Mouse (Mus musculus) olfactory bulb, adult 2 months (tissue): ENCODE data around the gene Slc8a3. TPM values are rescaled to one million over a fixed set of nuclear protein-coding genes. Genes with fewer than 3 reads are reported as not detected.

Source experiments
- H3K27ac ChIP-seq: fragments of 200-500 bp; 2 replicates; pipeline ENCODE4 v1.5.1; 2012; ENCODE audit warnings: low read depth, low read length; ENCODE audit not compliant: insufficient read depth
- H3K4me1 ChIP-seq: fragments of 200-500 bp; 2 replicates; pipeline ENCODE4 v1.6.1; 2012; ENCODE audit warnings: low read length; ENCODE audit not compliant: control insufficient read depth, insufficient read depth
- H3K4me3 ChIP-seq: fragments of 200-500 bp; 2 replicates; pipeline ENCODE4 v1.5.1; 2012; ENCODE audit warnings: mild to moderate bottlenecking, low read depth, low read length, moderate library complexity; ENCODE audit not compliant: insufficient read depth
- CTCF ChIP-seq: fragments of 200-500 bp; IDR thresholded peaks from 2 replicates; pipeline ENCODE4 v1.5.1; 2012; ENCODE audit warnings: low read depth, mild to moderate bottlenecking, low read length, moderate library complexity; ENCODE audit not compliant: insufficient read depth
- POLR2A ChIP-seq: fragments of 200-500 bp; IDR thresholded peaks from 2 replicates; pipeline ENCODE4 v1.6.1; 2012; ENCODE audit warnings: mild to moderate bottlenecking, low read depth, low read length, moderate library complexity; ENCODE audit not compliant: insufficient read depth
- WGBS: fragments of 180-500 bp; shearing (Covaris S2); methylation state at CpG from one replicate; pipeline ENCODE4 v1.1.7; 2018; 5-methylcytosine and 5-hydroxymethylcytosine counted together
- polyA plus RNA-seq: library from polyadenylated mRNA; stranded (reverse); fragments of >200 nt; gene quantifications from 2 replicates; pipeline ENCODE4 v1.2.4, GENCODE M21; 2012; ENCODE audit warnings: low replicate concordance; ENCODE audit not compliant: missing spikeins, insufficient read depth, insufficient read length

Gene Slc8a3
- polyA plus RNA-seq, 1 experiment, result not detected

DNA sequence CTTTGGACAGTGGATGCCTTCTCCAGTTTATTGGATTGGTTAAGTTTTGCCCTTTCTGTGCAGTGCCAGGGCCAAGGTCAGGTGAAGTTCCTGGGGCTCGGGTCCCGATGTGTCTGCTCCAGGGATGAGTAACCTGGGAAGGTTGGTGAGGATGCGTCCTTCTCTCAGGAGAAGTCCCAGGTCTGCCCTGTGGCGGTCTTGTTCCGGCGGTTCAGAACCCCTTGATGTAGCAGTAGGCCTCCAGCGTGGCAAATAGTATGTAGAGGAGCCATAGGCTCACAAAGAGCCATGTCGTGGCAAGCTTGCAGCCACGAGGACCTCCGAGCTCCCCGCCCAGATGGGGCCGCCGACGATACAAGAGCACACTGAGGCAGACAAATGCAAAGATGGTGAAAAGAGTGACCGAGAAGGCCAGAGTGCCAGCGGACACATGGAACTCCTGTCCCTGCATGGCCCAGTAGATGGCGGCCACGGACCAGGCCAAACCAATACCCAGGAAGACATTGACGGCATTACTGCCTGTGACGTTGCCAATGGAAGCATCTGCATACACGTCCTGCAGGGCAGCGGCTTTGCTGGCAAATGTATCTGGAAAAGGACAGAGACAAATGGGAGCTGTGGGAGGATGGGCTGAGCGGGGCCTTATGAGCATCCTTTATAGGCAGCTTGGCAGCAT lies 133.6 kb downstream of the Slc8a3 start:
- TF ChIP-seq CTCF (peak; percentile 77), POLR2A (no peak)
- Histone ChIP-seq H3K27ac (no peak overlapping the region), H3K4me3 (no peak overlapping the region), H3K4me1 (peaks cover 8% of the 10 kb centered on the region; the same call in 1 of the 2 replicates)
- 38% methylated on average over 23 of the region's 23 CpGs for WGBS

- no peak for TF ChIP-seq POLR2A
- no peak for TF ChIP-seq CTCF
- Histone ChIP-seq H3K4me3 (no peak overlapping the region), H3K27ac (no peak overlapping the region), H3K4me1 (peaks cover 8% of the 10 kb centered on the region; the same call in 1 of the 2 replicates)
- WGBS, result 80% methylated on average over 5 of the region's 5 CpGs
Observed at GRCm38 (mm10) chr12:81197468-81198075, 135.4 kb downstream of the Slc8a3 start.

GRCm38 (mm10) chr12:81193968-81194367 lies 139.0 kb downstream of the Slc8a3 start:
- peaks cover 3% of the 10 kb centered on the region; the same call in 1 of the 2 replicates for H3K4me1 ChIP-seq
- no peak overlapping the region for H3K4me3 ChIP-seq
- no peak overlapping the region for H3K27ac ChIP-seq
- WGBS, result 75% methylated on average over 2 of the region's 2 CpGs
- TF ChIP-seq CTCF (no peak), POLR2A (no peak)

DNA sequence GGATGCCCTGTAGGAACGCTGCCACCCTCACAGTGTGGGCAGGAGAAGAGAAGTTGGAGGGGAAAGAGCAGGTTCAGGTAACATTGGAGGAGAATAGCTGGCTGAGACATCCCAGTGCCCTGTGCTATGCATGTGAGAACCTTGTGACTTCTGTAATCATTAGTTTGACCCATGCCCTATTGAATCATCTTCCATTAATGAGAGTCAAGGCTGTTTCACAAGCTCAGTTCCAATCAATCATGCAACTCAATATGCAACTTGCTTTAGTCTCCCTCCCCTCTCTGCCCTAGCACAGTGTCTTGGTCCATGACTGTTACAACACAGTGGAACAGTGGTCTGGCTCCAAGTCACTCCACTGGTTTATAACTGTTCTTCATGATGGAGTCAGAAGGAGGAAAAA lies 143.3 kb downstream of the Slc8a3 start:
- H3K4me1 ChIP-seq, result peaks cover 3% of the 10 kb centered on the region; the same call in 1 of the 2 replicates
- H3K4me3 ChIP-seq, result no peak overlapping the region
- H3K27ac ChIP-seq, result no peak overlapping the region
- WGBS, result 96% methylated on average over 1 of the region's 1 CpGs
- TF ChIP-seq CTCF (no peak), POLR2A (no peak)

GRCm38 (mm10) chr12:81188996-81189395 lies 144.0 kb downstream of the Slc8a3 start:
- TF ChIP-seq CTCF (no peak), POLR2A (no peak)
- WGBS, result 90% methylated on average over 4 of the region's 4 CpGs
- H3K4me1 ChIP-seq, result peaks cover 3% of the 10 kb centered on the region; the same call in 1 of the 2 replicates
- H3K4me3 ChIP-seq, result no peak overlapping the region
- no peak overlapping the region for H3K27ac ChIP-seq

- WGBS, result 84% methylated on average over 3 of the region's 3 CpGs
- peaks cover 6% of the 10 kb centered on the region; the same call in 1 of the 2 replicates for H3K4me1 ChIP-seq
- no peak overlapping the region for H3K27ac ChIP-seq
- no peak for TF ChIP-seq POLR2A
- TF ChIP-seq CTCF, result no peak
- H3K4me3 ChIP-seq, result no peak overlapping the region
Observed at GRCm38 (mm10) chr12:81188423-81188822, 144.6 kb downstream of the Slc8a3 start.

- WGBS, result 86% methylated on average over 3 of the region's 3 CpGs
- Histone ChIP-seq H3K4me1 (peaks cover 6% of the 10 kb centered on the region; the same call in 1 of the 2 replicates), H3K4me3 (no peak overlapping the region), H3K27ac (no peak overlapping the region)
- TF ChIP-seq POLR2A (no peak), CTCF (no peak)
Observed at GRCm38 (mm10) chr12:81186668-81187067, 146.3 kb downstream of the Slc8a3 start.

GRCm38 (mm10) chr12:81186081-81186480 lies 146.9 kb downstream of the Slc8a3 start:
- WGBS, result 96% methylated on average over 4 of the region's 4 CpGs
- Histone ChIP-seq H3K4me3 (no peak overlapping the region), H3K27ac (no peak overlapping the region), H3K4me1 (peaks cover 6% of the 10 kb centered on the region; the same call in 1 of the 2 replicates)
- TF ChIP-seq CTCF, result no peak
- TF ChIP-seq POLR2A, result no peak

GRCm38 (mm10) chr12:81184967-81185366 lies 148.0 kb downstream of the Slc8a3 start:
- WGBS, result 91% methylated on average over 2 of the region's 2 CpGs

More at GRCm38 (mm10) chr12:81184967-81185366, 148.0 kb downstream of the Slc8a3 start:
- H3K27ac ChIP-seq, result no peak overlapping the region
- TF ChIP-seq POLR2A, result no peak
- no peak for TF ChIP-seq CTCF
- H3K4me1 ChIP-seq, result peaks cover 3% of the 10 kb centered on the region; the same call in 1 of the 2 replicates
- no peak overlapping the region for H3K4me3 ChIP-seq
